Comparison of ENCODE assay signal across 19 mouse cellular contexts in the genomic region with DNA sequence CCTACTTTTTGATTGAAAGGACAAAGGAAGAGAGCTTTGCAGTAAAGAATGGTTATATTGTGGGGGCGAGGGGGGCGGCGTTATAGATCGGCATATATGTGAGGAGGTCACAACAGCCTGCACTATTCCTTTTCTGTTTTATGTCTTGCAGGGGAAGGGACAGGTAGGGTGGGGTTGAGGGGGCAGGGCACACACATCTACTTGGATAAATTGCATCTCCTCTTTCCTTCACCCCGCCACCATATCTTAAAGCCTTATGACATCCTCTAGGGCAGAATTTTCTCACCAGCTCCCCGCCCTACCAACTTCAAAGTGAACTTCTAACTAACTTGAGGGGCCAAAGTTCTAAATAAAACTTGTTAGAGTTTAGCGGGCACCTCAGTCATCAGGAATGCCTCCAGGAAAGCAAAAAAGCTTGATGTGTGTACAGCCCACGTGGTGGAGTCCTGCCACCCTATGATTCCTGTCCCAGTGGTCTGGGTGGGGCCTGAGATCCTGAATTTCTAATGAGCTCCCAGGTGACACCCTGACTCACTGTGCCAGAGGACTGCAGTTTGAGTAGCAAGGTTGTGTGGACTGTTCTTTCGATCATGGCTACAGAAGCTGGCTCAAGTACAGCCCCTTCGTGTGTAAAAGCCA. TPM values are rescaled to one million over a fixed set of nuclear protein-coding genes. Genes with fewer than 3 reads are reported as not detected.
DNase-seq lines count a peak whose midpoint lies in the region; ATAC-seq and TF ChIP-seq lines count a peak whose summit lies in the region.
"Had no signal": no experiment of that assay in that cellular context is flagged by ENCODE, and none has a peak within 500 bp of the region (broad histone marks: within the 10 kb centered on the region; RNA-seq: fewer than 3 reads in every experiment).

No protein-coding gene starts in this region.

- no peak for TF ChIP-seq EP300 in lung, postnatal 0 days (IDR thresholded peaks at IDR 0.05)

- no peaks in the 10 kb centered on the region for H3K27me3 ChIP-seq in lung, postnatal 0 days (replicated peaks; ENCODE audit: insufficient read depth, low read length)
- no peaks in the 10 kb centered on the region for H3K27me3 ChIP-seq in intestine, postnatal 0 days (replicated peaks; ENCODE audit: control insufficient read depth, insufficient read depth, low read length)
- H3K27me3 ChIP-seq: embryonic facial prominence, embryonic 12.5 days; forebrain, embryonic 13.5 days had no signal

- no peaks in the 10 kb centered on the region for H3K9me3 ChIP-seq in lung, postnatal 0 days (ENCODE audit: low read length)
- no peaks in the 10 kb centered on the region for H3K9me3 ChIP-seq in intestine, postnatal 0 days (ENCODE audit: control insufficient read depth)
- H3K9me3 ChIP-seq: embryonic facial prominence, embryonic 12.5 days; forebrain, embryonic 13.5 days; heart, embryonic 10.5 days; hindbrain, embryonic 12.5 days had no signal

- H3K9ac ChIP-seq in lung, postnatal 0 days (replicated peaks; ENCODE audit: low read depth), result no peak overlapping the region
- no peak overlapping the region for H3K9ac ChIP-seq in intestine, postnatal 0 days (ENCODE audit: low read depth, low read length)
- H3K9ac ChIP-seq: embryonic facial prominence, embryonic 12.5 days; forebrain, embryonic 13.5 days; hindbrain, embryonic 12.5 days had no signal

- no peaks in the 10 kb centered on the region for H3K36me3 ChIP-seq in lung, postnatal 0 days (ENCODE audit: insufficient read depth, low read length)
- peaks cover 20% of the 10 kb centered on the region; the same call in 1 of the 2 replicates for H3K36me3 ChIP-seq in intestine, postnatal 0 days (ENCODE audit: control insufficient read depth, insufficient read depth)
- H3K36me3 ChIP-seq: hindbrain, embryonic 12.5 days had no signal

- no peak for TF ChIP-seq POLR2A in lung, adult 2 months (IDR thresholded peaks at IDR 0.05; ENCODE audit: borderline replicate concordance, extremely low read depth, low read depth, low read length)

- peak; percentile 47; the same call in 1 of the 2 replicates for ATAC-seq in lung, postnatal 0 days
- 0 out of 2 replicates have a peak, but pooled peaks have one; percentile 56 for ATAC-seq in intestine, postnatal 0 days
- ATAC-seq: forebrain, embryonic 13.5 days; hindbrain, embryonic 16.5 days had no signal

- peak; percentile 23 for DNase-seq in kidney, adult 11 months
- DNase-seq in kidney, postnatal 10 days, result no peak
- peak; percentile 28 for DNase-seq in lung, postnatal 0 days (ENCODE audit: low spot score)
- no peak for DNase-seq in lung, adult 2 months
- no peak for DNase-seq in spleen, adult 12 weeks (ENCODE audit: low spot score)
- DNase-seq: adrenal gland, adult 2 months; adrenal gland, postnatal 25 days; cerebellum, adult 2 months; cerebellum, postnatal 10 days; gastrocnemius, adult 2 months; gastrocnemius, postnatal 25 days; heart, postnatal 10 days; heart, postnatal 4 days had no signal

- no peak overlapping the region for H3K4me2 ChIP-seq in lung, postnatal 0 days (replicated peaks; ENCODE audit: low read depth, low read length)
- H3K4me2 ChIP-seq in intestine, postnatal 0 days (replicated peaks; ENCODE audit: low read depth), result no peak overlapping the region
- H3K4me2 ChIP-seq: embryonic facial prominence, embryonic 12.5 days; forebrain, embryonic 13.5 days; hindbrain, embryonic 12.5 days had no signal

- WGBS in lung, postnatal 0 days, result 64% methylated on average over 10 of the region's 10 CpGs
- WGBS in lung, adult 2 months, result 72% methylated on average over 10 of the region's 10 CpGs
- 56% methylated on average over 10 of the region's 10 CpGs for WGBS in intestine, postnatal 0 days

- H3K4me3 ChIP-seq in lung, postnatal 0 days (ENCODE audit: low read depth, low read length), result no peak overlapping the region
- H3K4me3 ChIP-seq in lung, adult 2 months (replicated peaks; ENCODE audit: extremely low read depth, low read depth, low read length), result no peak overlapping the region
- no peak overlapping the region for H3K4me3 ChIP-seq in intestine, postnatal 0 days (ENCODE audit: low read depth, low read length)
- H3K4me3 ChIP-seq: embryonic facial prominence, embryonic 12.5 days; forebrain, embryonic 13.5 days; gastrocnemius, adult 2 months; heart, embryonic 10.5 days; hindbrain, embryonic 12.5 days had no signal

- no peak for TF ChIP-seq CTCF in lung, postnatal 0 days (IDR thresholded peaks at IDR 0.05)
- TF ChIP-seq CTCF in lung, adult 2 months (IDR thresholded peaks at IDR 0.05; ENCODE audit: insufficient read depth, low read length), result no peak
- no peak for TF ChIP-seq CTCF in intestine, postnatal 0 days (IDR thresholded peaks at IDR 0.05; ENCODE audit: low read depth)

- no peaks in the 10 kb centered on the region for H3K4me1 ChIP-seq in lung, postnatal 0 days (ENCODE audit: insufficient read depth, low read depth, low read length)
- H3K4me1 ChIP-seq in lung, adult 2 months (ENCODE audit: control insufficient read depth, insufficient read depth, low read length), result no peaks in the 10 kb centered on the region
- H3K4me1 ChIP-seq in intestine, postnatal 0 days (replicated peaks; ENCODE audit: control insufficient read depth, insufficient read depth, low read length), result no peaks in the 10 kb centered on the region
- H3K4me1 ChIP-seq: forebrain, embryonic 13.5 days; hindbrain, embryonic 12.5 days had no signal

- no peak overlapping the region for H3K27ac ChIP-seq in lung, postnatal 0 days (ENCODE audit: low read length)
- no peak overlapping the region for H3K27ac ChIP-seq in intestine, postnatal 0 days (ENCODE audit: low read depth, low read length)
- H3K27ac ChIP-seq: embryonic facial prominence, embryonic 12.5 days; forebrain, embryonic 13.5 days; gastrocnemius, adult 2 months; heart, embryonic 10.5 days; hindbrain, embryonic 12.5 days had no signal

RNA-seq across cellular contexts. Expression of a gene that starts 12.4 kb away (rescaled TPM):
- 9.1 and 9.3 TPM in 2 replicates for polyA plus RNA-seq in lung, postnatal 0 days (2015; fragmentation: Nextera tagmentation; extraction: Ambion mirVana)
- polyA plus RNA-seq in lung, adult 2 months (2012; rRNA removed), result 4.0 and 5.9 TPM in 2 replicates
- 11.6 and 14.6 TPM in 2 replicates for polyA plus RNA-seq in intestine, postnatal 0 days (2015; fragmentation: Nextera tagmentation; extraction: Ambion mirVana)

Comparison
In these comparisons a context has a peak if more than half of its experiments do, and no peak if none do; other contexts are left out.
1. DNase-seq: peak in kidney, adult 11 months (single experiment) and lung, postnatal 0 days (single experiment); none in kidney, postnatal 10 days (single experiment), lung, adult 2 months (single experiment) and spleen, adult 12 weeks (single experiment).